Mouse (Mus musculus) lung, postnatal 4 days (tissue): Measurements from ENCODE around the gene Gipr.
A peak's percentile ranks its signal among the peaks of the same experiment; 100 is the strongest.
"Not testable (repeated sequence)": the region's sequence is repeated elsewhere in the genome, so short reads cannot be mapped to it uniquely, and the experiment has no call there.

Experiments
- DNase-seq, 2 experiments: peaks; one replicate each; pipeline ENCODE4 v3.0.0; 2021

Gipr gene

GRCm38 (mm10) chr7:19178035-19178434 lies 12.1 kb upstream of the Gipr start:
- no peak for DNase-seq

GRCm38 (mm10) chr7:19177216-19177615 lies 11.3 kb upstream of the Gipr start:
- no peak for DNase-seq

- no peak for DNase-seq
Observed at GRCm38 (mm10) chr7:19176516-19176947, 10.6 kb upstream of the Gipr start.

- peak; percentile 47 to 51 for DNase-seq
Observed at GRCm38 (mm10) chr7:19175708-19176515, 10.0 kb upstream of the Gipr start, which contains the start of gene Eml2. Eml2 (plus strand) TSS chr7:19176421.

GRCm38 (mm10) chr7:19172874-19173273 lies 6.9 kb upstream of the Gipr start:
- DNase-seq: peak; percentile 83 to 89

- DNase-seq: no peak
Observed at GRCm38 (mm10) chr7:19171831-19172230, 5.9 kb upstream of the Gipr start.

GRCm38 (mm10) chr7:19170142-19170541 lies 4.2 kb upstream of the Gipr start:
- DNase-seq: no peak

- no peak for DNase-seq
Observed at GRCm38 (mm10) chr7:19169506-19169905, 3.6 kb upstream of the Gipr start.

GRCm38 (mm10) chr7:19166990-19167389 lies 1.1 kb upstream of the Gipr start:
- DNase-seq: no peak

- peak in 1 of 2 experiments; percentile 34 for DNase-seq
Observed at GRCm38 (mm10) chr7:19164978-19165377, 949 bp downstream of the Gipr start.

GRCm38 (mm10) chr7:19164189-19164588 lies 1.7 kb downstream of the Gipr start:
- DNase-seq: peak; percentile 46 to 59

GRCm38 (mm10) chr7:19163752-19164151 lies 2.2 kb downstream of the Gipr start:
- DNase-seq: no peak

GRCm38 (mm10) chr7:19162928-19163327 lies 3.0 kb downstream of the Gipr start:
- DNase-seq: no peak

- peak in 1 of 2 experiments; percentile 40 for DNase-seq
Observed at GRCm38 (mm10) chr7:19160115-19160514, 5.8 kb downstream of the Gipr start.

GRCm38 (mm10) chr7:19159411-19159810 lies 6.5 kb downstream of the Gipr start:
- no peak for DNase-seq

- no peak for DNase-seq
Observed at GRCm38 (mm10) chr7:19158601-19159000, 7.3 kb downstream of the Gipr start.

GRCm38 (mm10) chr7:19157160-19157800 lies 8.6 kb downstream of the Gipr start:
- DNase-seq: peak; percentile 91 to 94

GRCm38 (mm10) chr7:19155825-19156475 lies 10.0 kb downstream of the Gipr start:
- DNase-seq: no peak

GRCm38 (mm10) chr7:19154796-19155195 lies 11.1 kb downstream of the Gipr start:
- no peak for DNase-seq

GRCm38 (mm10) chr7:19151121-19151520 lies 14.8 kb downstream of the Gipr start:
- DNase-seq: not testable (repeated sequence)

GRCm38 (mm10) chr7:19149626-19150025 lies 16.3 kb downstream of the Gipr start, which contains the start of gene Snrpd2:
Snrpd2 (plus strand) TSS chr7:19149722.
- peak; percentile 96 to 97 for DNase-seq

GRCm38 (mm10) chr7:19148875-19149541 lies 16.9 kb downstream of the Gipr start, which contains the start of gene Qpctl:
Qpctl (minus strand) TSS chr7:19149291.
- peak; percentile 98 to 100 for DNase-seq
